Mouse (Mus musculus) liver, embryonic 15.5 days (tissue): ENCODE data around the gene Zcchc14. TPM values are rescaled to one million over a fixed set of nuclear protein-coding genes. Genes with fewer than 3 reads are reported as not detected.

ENCODE experiments used
- ATAC-seq: fragments of 200-750 bp; cut with Nextera tagmentation; 2 replicates; pipeline ENCODE4 v1.8.0; 2017; ENCODE audit warnings: moderate number of reproducible peaks, mild to moderate bottlenecking, moderate library complexity; ENCODE audit not compliant: insufficient read depth
- H3K27ac ChIP-seq: fragments of 300-500 bp; sonication (generic); replicated peaks from 2 replicates; pipeline ENCODE4 v1.5.1; 2015; ENCODE audit warnings: mild to moderate bottlenecking, inconsistent platforms
- H3K27me3 ChIP-seq: fragments of 300-500 bp; sonication (generic); 2 replicates; pipeline ENCODE4 v1.6.1; 2015; ENCODE audit warnings: mild to moderate bottlenecking, inconsistent platforms
- H3K36me3 ChIP-seq: fragments of 300-500 bp; sonication (generic); replicated peaks from 2 replicates; pipeline ENCODE4 v1.6.1; 2015; ENCODE audit warnings: moderate library complexity, mild to moderate bottlenecking, inconsistent platforms
- H3K4me1 ChIP-seq: fragments of 300-500 bp; sonication (generic); replicated peaks from 2 replicates; pipeline ENCODE4 v1.6.1; 2015; ENCODE audit warnings: inconsistent platforms
- H3K4me2 ChIP-seq: fragments of 300-500 bp; sonication (generic); 2 replicates; pipeline ENCODE4 v1.6.1; 2015; ENCODE audit warnings: moderate library complexity, mild to moderate bottlenecking, inconsistent platforms
- H3K4me3 ChIP-seq: fragments of 300-500 bp; sonication (generic); replicated peaks from 2 replicates; pipeline ENCODE4 v1.5.1; 2015; ENCODE audit warnings: mild to moderate bottlenecking, inconsistent platforms
- H3K9ac ChIP-seq: fragments of 300-500 bp; sonication (generic); 2 replicates; pipeline ENCODE4 v1.6.1; 2015; ENCODE audit warnings: moderate library complexity, mild to moderate bottlenecking, inconsistent platforms
- H3K9me3 ChIP-seq: fragments of 300-500 bp; sonication (generic); replicated peaks from 2 replicates; pipeline ENCODE4 v1.6.1; 2016; ENCODE audit warnings: inconsistent platforms
- WGBS: fragments of 180-500 bp; shearing (Covaris S2); methylation state at CpG from one replicate; pipeline ENCODE4 v1.1.7; 2015; ENCODE audit warnings: mixed read lengths; ENCODE audit not compliant: insufficient replicate concordance; 5-methylcytosine and 5-hydroxymethylcytosine counted together
- polyA plus RNA-seq: library from polyadenylated mRNA; unstranded; fragments of >200 nt; fragmentation: Nextera tagmentation; extraction: Ambion mirVana; gene quantifications from 2 replicates; pipeline ENCODE4 v1.2.1, GENCODE M21; 2015

The Zcchc14 gene
- polyA plus RNA-seq, 1 experiment from 2014 or later, result 0.89 TPM

- WGBS, result 31% methylated on average over 1 of the region's 1 CpGs
- no peak overlapping the region for H3K4me3 ChIP-seq
These were observed 30.8 kb downstream of the Zcchc14 start for GRCm38 (mm10) chr8:121621879-121622278.

GRCm38 (mm10) chr8:121620801-121621516, 31.7 kb downstream of the Zcchc14 start:
- H3K4me3 ChIP-seq, result no peak overlapping the region
- 61% methylated on average over 12 of the region's 12 CpGs for WGBS
- 0 out of 2 replicates have a peak, but pooled peaks cover 7% of the 10 kb centered on the region for H3K4me1 ChIP-seq
- H3K27me3 ChIP-seq, result no peaks in the 10 kb centered on the region
- no peaks in the 10 kb centered on the region for H3K9me3 ChIP-seq
- H3K4me2 ChIP-seq, result no peak overlapping the region
- H3K27ac ChIP-seq, result no peak overlapping the region
- no peak overlapping the region for H3K9ac ChIP-seq
- H3K36me3 ChIP-seq, result no peaks in the 10 kb centered on the region
- ATAC-seq, result peak; percentile 29

More at GRCm38 (mm10) chr8:121621879-121622278, 30.8 kb downstream of the Zcchc14 start:
- no peak overlapping the region for H3K9ac ChIP-seq
- H3K4me1 ChIP-seq, result 0 out of 2 replicates have a peak, but pooled peaks cover 7% of the 10 kb centered on the region
- no peaks in the 10 kb centered on the region for H3K9me3 ChIP-seq
- no peaks in the 10 kb centered on the region for H3K36me3 ChIP-seq
- H3K4me2 ChIP-seq, result no peak overlapping the region
- H3K27ac ChIP-seq, result no peak overlapping the region
- ATAC-seq, result no peak
- H3K27me3 ChIP-seq, result no peaks in the 10 kb centered on the region

DNA sequence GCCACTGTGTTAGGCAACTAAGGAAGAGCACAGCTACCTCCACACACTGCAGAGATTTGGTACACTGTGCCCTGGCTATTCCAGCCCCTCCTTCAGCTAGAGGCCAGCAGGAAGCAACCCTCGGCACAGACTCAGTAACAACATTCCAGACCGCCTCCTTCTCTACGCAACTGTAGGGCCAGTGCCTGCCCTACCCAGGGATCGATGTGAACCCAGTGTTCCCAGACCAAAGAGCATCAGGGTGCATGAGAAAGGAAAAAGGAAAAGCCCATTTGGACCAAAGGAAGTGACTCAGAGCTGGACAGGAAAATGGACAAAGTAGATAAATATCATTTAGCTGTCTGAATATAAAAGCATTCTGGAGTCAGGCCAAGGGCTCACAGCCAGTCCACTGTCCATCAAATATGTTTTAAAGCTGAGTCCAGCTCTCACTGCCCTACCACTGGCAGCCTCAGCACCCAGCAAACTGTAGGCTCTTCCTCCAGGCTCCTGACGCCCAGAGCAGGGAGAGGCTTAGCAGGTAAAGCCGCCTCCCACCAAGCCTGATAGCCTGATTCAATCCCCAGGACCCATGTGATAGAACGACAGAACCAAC, 33.2 kb downstream of the Zcchc14 start:
- peak; percentile 74 for ATAC-seq
- Histone ChIP-seq H3K9ac (no peak overlapping the region), H3K27me3 (no peaks in the 10 kb centered on the region), H3K36me3 (no peaks in the 10 kb centered on the region), H3K4me3 (no peak overlapping the region), H3K27ac (peak overlapping the region; percentile 25), H3K4me1 (0 out of 2 replicates have a peak, but pooled peaks cover 7% of the 10 kb centered on the region), H3K4me2 (no peak overlapping the region), H3K9me3 (no peaks in the 10 kb centered on the region)
- 31% methylated on average over 7 of the region's 7 CpGs for WGBS

DNA sequence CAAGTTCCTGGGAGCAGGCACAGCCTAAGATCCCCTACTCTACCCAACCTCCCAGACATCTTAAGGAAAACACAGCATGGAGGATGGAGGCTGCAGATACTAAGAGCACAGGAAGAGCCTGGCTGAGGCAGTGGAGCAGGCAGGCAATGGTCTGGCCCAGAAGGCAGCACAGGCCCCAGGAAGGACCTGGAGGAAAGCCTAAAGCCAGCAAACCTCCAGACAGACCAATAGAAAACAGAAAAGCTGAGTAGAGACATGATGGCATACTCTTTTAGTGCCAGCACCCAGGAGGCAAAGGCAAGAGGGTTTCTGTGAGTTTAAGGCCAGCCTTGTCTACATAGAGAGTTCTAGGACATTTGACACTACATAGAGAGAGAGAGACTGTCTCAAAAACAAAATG, 39.3 kb downstream of the Zcchc14 start:
- Histone ChIP-seq H3K27ac (no peak overlapping the region), H3K4me1 (no peaks in the 10 kb centered on the region), H3K9me3 (no peaks in the 10 kb centered on the region), H3K27me3 (no peaks in the 10 kb centered on the region), H3K4me3 (no peak overlapping the region), H3K36me3 (no peaks in the 10 kb centered on the region), H3K4me2 (no peak overlapping the region), H3K9ac (no peak overlapping the region)
- no peak for ATAC-seq

GRCm38 (mm10) chr8:121609916-121610315, 42.8 kb downstream of the Zcchc14 start:
- no peak overlapping the region for H3K27ac ChIP-seq
- no peak overlapping the region for H3K9ac ChIP-seq
- no peak overlapping the region for H3K4me3 ChIP-seq
- H3K9me3 ChIP-seq, result no peaks in the 10 kb centered on the region
- no peaks in the 10 kb centered on the region for H3K4me1 ChIP-seq
- no peak overlapping the region for H3K4me2 ChIP-seq
- no peaks in the 10 kb centered on the region for H3K27me3 ChIP-seq
- H3K36me3 ChIP-seq, result no peaks in the 10 kb centered on the region
- WGBS, result 73% methylated on average over 11 of the region's 11 CpGs
- no peak for ATAC-seq

GRCm38 (mm10) chr8:121609251-121609650, 43.5 kb downstream of the Zcchc14 start:
- Histone ChIP-seq H3K27me3 (no peaks in the 10 kb centered on the region), H3K4me2 (no peak overlapping the region), H3K9ac (no peak overlapping the region), H3K4me1 (no peaks in the 10 kb centered on the region), H3K27ac (no peak overlapping the region), H3K9me3 (no peaks in the 10 kb centered on the region), H3K36me3 (no peaks in the 10 kb centered on the region; the same call in 1 of the 2 replicates), H3K4me3 (no peak overlapping the region)
- WGBS, result 74% methylated on average over 15 of the region's 15 CpGs
- ATAC-seq, result no peak

DNA sequence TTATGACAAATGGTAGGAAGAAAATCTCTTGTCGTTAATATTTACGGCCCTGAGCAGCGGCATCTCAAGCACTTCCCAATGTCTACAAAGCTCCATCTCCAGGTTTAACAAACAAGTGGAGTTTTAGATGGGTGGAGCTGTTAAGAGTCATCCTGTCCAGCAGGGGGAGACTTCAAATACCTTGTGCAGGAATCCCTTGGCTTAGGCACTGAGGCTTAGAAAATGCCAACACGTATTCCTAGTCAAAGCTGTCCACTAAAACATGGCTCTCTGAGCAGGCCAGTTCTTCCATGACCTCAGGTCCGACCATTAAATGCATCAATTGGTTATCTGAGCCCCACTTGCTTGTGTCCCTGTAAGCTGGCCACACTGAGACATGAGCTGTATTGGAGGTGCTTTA, 45.0 kb downstream of the Zcchc14 start:
- WGBS, result 68% methylated on average over 5 of the region's 5 CpGs
- Histone ChIP-seq H3K9ac (no peak overlapping the region), H3K4me3 (no peak overlapping the region), H3K9me3 (no peaks in the 10 kb centered on the region), H3K4me1 (no peaks in the 10 kb centered on the region), H3K36me3 (no peaks in the 10 kb centered on the region; the same call in 1 of the 2 replicates), H3K27ac (no peak overlapping the region), H3K4me2 (no peak overlapping the region), H3K27me3 (no peaks in the 10 kb centered on the region)
- ATAC-seq, result no peak

GRCm38 (mm10) chr8:121603801-121604200, 48.9 kb downstream of the Zcchc14 start:
- Histone ChIP-seq H3K9me3 (no peaks in the 10 kb centered on the region), H3K27ac (no peak overlapping the region), H3K4me3 (no peak overlapping the region), H3K4me1 (0 out of 2 replicates have a peak, but pooled peaks cover 3% of the 10 kb centered on the region), H3K27me3 (no peaks in the 10 kb centered on the region), H3K4me2 (no peak overlapping the region), H3K9ac (no peak overlapping the region), H3K36me3 (peaks cover 16% of the 10 kb centered on the region)
- 71% methylated on average over 12 of the region's 12 CpGs for WGBS
- no peak for ATAC-seq

DNA sequence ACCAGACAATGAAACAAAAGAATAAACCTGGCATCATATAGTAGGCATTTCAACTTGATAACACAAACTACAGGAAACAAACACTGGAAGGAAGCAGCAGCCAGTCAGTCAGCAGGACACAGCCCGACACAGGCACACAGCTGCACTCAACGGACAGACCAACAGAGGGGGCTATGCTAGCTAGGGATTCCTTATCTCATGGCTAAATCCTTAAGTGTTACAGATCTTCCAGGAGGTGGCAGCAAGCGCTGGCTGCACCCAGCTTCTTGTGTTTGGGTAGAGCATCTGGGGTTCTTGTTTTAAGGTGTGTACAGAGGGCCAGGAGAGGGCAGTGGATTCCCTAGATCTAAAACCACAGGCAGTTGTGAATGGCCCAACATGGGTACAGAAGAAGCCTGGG, 49.8 kb downstream of the Zcchc14 start:
- 0 out of 2 replicates have a peak, but pooled peaks cover 3% of the 10 kb centered on the region for H3K4me1 ChIP-seq
- H3K4me3 ChIP-seq, result no peak overlapping the region
- H3K9me3 ChIP-seq, result no peaks in the 10 kb centered on the region
- H3K27me3 ChIP-seq, result no peaks in the 10 kb centered on the region
- H3K9ac ChIP-seq, result no peak overlapping the region
- WGBS, result 17% methylated on average over 3 of the region's 3 CpGs
- no peak overlapping the region for H3K27ac ChIP-seq
- no peak overlapping the region for H3K4me2 ChIP-seq
- peaks cover 22% of the 10 kb centered on the region for H3K36me3 ChIP-seq
- no peak for ATAC-seq

- H3K4me1 ChIP-seq, result 0 out of 2 replicates have a peak, but pooled peaks cover 3% of the 10 kb centered on the region
- no peak overlapping the region for H3K27ac ChIP-seq
- peaks cover 26% of the 10 kb centered on the region for H3K36me3 ChIP-seq
- H3K4me2 ChIP-seq, result no peak overlapping the region
- ATAC-seq, result no peak
- no peaks in the 10 kb centered on the region for H3K9me3 ChIP-seq
- H3K4me3 ChIP-seq, result no peak overlapping the region
- no peak overlapping the region for H3K9ac ChIP-seq
- 81% methylated on average over 12 of the region's 12 CpGs for whole genome bisulfite sequencing
- H3K27me3 ChIP-seq, result no peaks in the 10 kb centered on the region
These were observed 50.3 kb downstream of the Zcchc14 start for GRCm38 (mm10) chr8:121602411-121602810.

GRCm38 (mm10) chr8:121599842-121600241, 52.9 kb downstream of the Zcchc14 start:
- peaks cover 49% of the 10 kb centered on the region for H3K36me3 ChIP-seq

More at GRCm38 (mm10) chr8:121599842-121600241, 52.9 kb downstream of the Zcchc14 start:
- no peaks in the 10 kb centered on the region for H3K27me3 ChIP-seq
- 76% methylated on average over 14 of the region's 14 CpGs for WGBS
- H3K4me1 ChIP-seq, result 0 out of 2 replicates have a peak, but pooled peaks cover 3% of the 10 kb centered on the region
- H3K9ac ChIP-seq, result no peak overlapping the region
- no peak overlapping the region for H3K4me2 ChIP-seq
- no peak overlapping the region for H3K27ac ChIP-seq
- H3K4me3 ChIP-seq, result no peak overlapping the region
- no peak for ATAC-seq
- no peaks in the 10 kb centered on the region for H3K9me3 ChIP-seq
